Mouse (Mus musculus): ENCODE measurements around the gene Btaf1. TPM values are rescaled to one million over a fixed set of nuclear protein-coding genes. Genes with fewer than 3 reads are reported as not detected.
A peak's percentile ranks its signal among the peaks of the same experiment; 100 is the strongest.

The Btaf1 gene
- total and polyA plus RNA-seq, 3 experiments = 2.7 to 13.5 (median 12.4) TPM

- Histone ChIP-seq H3K79me2 (replicated peaks; ENCODE audit: control insufficient read depth, insufficient read depth, low read length) (no peaks in the 10 kb centered on the region), H3K27me3 (ENCODE audit: control insufficient read depth, insufficient read depth, low read length) (no peaks in the 10 kb centered on the region), H3K27ac (no peak overlapping the region), H3K9ac (ENCODE audit: low read depth, low read length) (no peak overlapping the region), H3K4me3 (no peak overlapping the region), H3K36me3 (ENCODE audit: control insufficient read depth, insufficient read depth, low read length) (no peaks in the 10 kb centered on the region), H3K4me1 (ENCODE audit: control insufficient read depth, insufficient read depth, low read length) (no peaks in the 10 kb centered on the region)
- TF ChIP-seq EP300 (IDR thresholded peaks at IDR 0.05; ENCODE audit: insufficient read depth, low read depth, low read length) (no peak), POLR2A (IDR thresholded peaks at IDR 0.05; ENCODE audit: insufficient read depth, low read depth, low read length) (no peak), CTCF (IDR thresholded peaks at IDR 0.05) (no peak)
- DNase-seq = no peak
- WGBS = 83% methylated on average over 1 of the region's 1 CpGs
- intact Hi-C loops (cut with DNase I) = no loop called here
Observed at GRCm38 (mm10) chr19:36916876-36917389, 8.9 kb upstream of the Btaf1 start.

GRCm38 (mm10) chr19:36918441-36919301, 7.2 kb upstream of the Btaf1 start:
- H3K27me3 ChIP-seq (ENCODE audit: control insufficient read depth, insufficient read depth, low read length) = no peaks in the 10 kb centered on the region
- TF ChIP-seq CTCF (IDR thresholded peaks at IDR 0.05) = peak; percentile 67
- TF ChIP-seq EP300 (IDR thresholded peaks at IDR 0.05; ENCODE audit: insufficient read depth, low read depth, low read length) = no peak
- TF ChIP-seq POLR2A (IDR thresholded peaks at IDR 0.05; ENCODE audit: insufficient read depth, low read depth, low read length) = peak; percentile 53
- H3K79me2 ChIP-seq (replicated peaks; ENCODE audit: control insufficient read depth, insufficient read depth, low read length) = no peaks in the 10 kb centered on the region
- H3K4me3 ChIP-seq = peak overlapping the region; percentile 89
- intact Hi-C loops (cut with DNase I) = loop anchor here (2.0 kb wide), 1 partner anchor 22 kb away; no protein-coding TSS in a partner anchor
- WGBS = under 1% methylated on average over 84 of the region's 85 CpGs
- H3K36me3 ChIP-seq (ENCODE audit: control insufficient read depth, insufficient read depth, low read length) = no peaks in the 10 kb centered on the region
- H3K9ac ChIP-seq (ENCODE audit: low read depth, low read length) = peak overlapping the region; percentile 93
- DNase-seq = peak; percentile 85 to 86
- no peaks in the 10 kb centered on the region for H3K4me1 ChIP-seq (ENCODE audit: control insufficient read depth, insufficient read depth, low read length)
- peak overlapping the region; percentile 73 for H3K27ac ChIP-seq

- Histone ChIP-seq H3K27ac (peak within 1 kb of the TSS; percentile 73), H3K4me3 (peak within 1 kb of the TSS; percentile 89), H3K36me3 (ENCODE audit: control insufficient read depth, insufficient read depth, low read length) (no peaks in the 10 kb centered on the region), H3K4me1 (ENCODE audit: control insufficient read depth, insufficient read depth, low read length) (no peaks in the 10 kb centered on the region), H3K9ac (ENCODE audit: low read depth, low read length) (peak within 1 kb of the TSS; percentile 93), H3K27me3 (ENCODE audit: control insufficient read depth, insufficient read depth, low read length) (no peaks in the 10 kb centered on the region), H3K79me2 (replicated peaks; ENCODE audit: control insufficient read depth, insufficient read depth, low read length) (no peaks in the 10 kb centered on the region)
- intact Hi-C loops (cut with DNase I) = loop anchor here (2.0 kb wide), 1 partner anchor 23 kb away; no protein-coding TSS in a partner anchor
- no peak for TF ChIP-seq EP300 (IDR thresholded peaks at IDR 0.05; ENCODE audit: insufficient read depth, low read depth, low read length)
- TF ChIP-seq POLR2A (IDR thresholded peaks at IDR 0.05; ENCODE audit: insufficient read depth, low read depth, low read length) = no peak
- TF ChIP-seq CTCF (IDR thresholded peaks at IDR 0.05) = no peak
- no peak for DNase-seq
- 16% methylated on average over 12 of the region's 12 CpGs for whole genome bisulfite sequencing
Observed at GRCm38 (mm10) chr19:36919466-36919865, 6.4 kb upstream of the Btaf1 start, which contains the start of gene Fgfbp3. Gene Fgfbp3 (minus strand): TSS chr19:36919615.

- H3K27ac ChIP-seq = no peak overlapping the region
- no peaks in the 10 kb centered on the region for H3K79me2 ChIP-seq (replicated peaks; ENCODE audit: control insufficient read depth, insufficient read depth, low read length)
- H3K36me3 ChIP-seq (ENCODE audit: control insufficient read depth, insufficient read depth, low read length) = peaks cover 3% of the 10 kb centered on the region
- intact Hi-C loops (cut with DNase I) = loop anchor here (1.0 to 10.0 kb wide), 2 partner anchors 106 to 317 kb away; no protein-coding TSS in a partner anchor
- peaks cover 1% of the 10 kb centered on the region; the same call in 1 of the 2 replicates for H3K4me1 ChIP-seq (ENCODE audit: control insufficient read depth, insufficient read depth, low read length)
- H3K27me3 ChIP-seq (ENCODE audit: control insufficient read depth, insufficient read depth, low read length) = no peaks in the 10 kb centered on the region
- 16% methylated on average over 2 of the region's 2 CpGs for WGBS
- DNase-seq = no peak
- H3K9ac ChIP-seq (ENCODE audit: low read depth, low read length) = no peak overlapping the region
- H3K4me3 ChIP-seq = no peak overlapping the region
- TF ChIP-seq CTCF (IDR thresholded peaks at IDR 0.05) (peak; percentile 72), EP300 (IDR thresholded peaks at IDR 0.05; ENCODE audit: insufficient read depth, low read depth, low read length) (no peak), POLR2A (IDR thresholded peaks at IDR 0.05; ENCODE audit: insufficient read depth, low read depth, low read length) (no peak)
Observed at GRCm38 (mm10) chr19:36922015-36922414, 3.9 kb upstream of the Btaf1 start.

GRCm38 (mm10) chr19:36922936-36923335, 2.9 kb upstream of the Btaf1 start:
- Histone ChIP-seq H3K36me3 (ENCODE audit: control insufficient read depth, insufficient read depth, low read length) (peaks cover 8% of the 10 kb centered on the region), H3K79me2 (replicated peaks; ENCODE audit: control insufficient read depth, insufficient read depth, low read length) (no peaks in the 10 kb centered on the region), H3K27ac (no peak overlapping the region), H3K9ac (ENCODE audit: low read depth, low read length) (no peak overlapping the region), H3K4me3 (no peak overlapping the region), H3K27me3 (ENCODE audit: control insufficient read depth, insufficient read depth, low read length) (no peaks in the 10 kb centered on the region), H3K4me1 (ENCODE audit: control insufficient read depth, insufficient read depth, low read length) (peaks cover 2% of the 10 kb centered on the region; the same call in 1 of the 2 replicates)
- 58% methylated on average over 3 of the region's 3 CpGs for WGBS
- no peak for TF ChIP-seq CTCF (IDR thresholded peaks at IDR 0.05)
- no peak for TF ChIP-seq POLR2A (IDR thresholded peaks at IDR 0.05; ENCODE audit: insufficient read depth, low read depth, low read length)
- no peak for TF ChIP-seq EP300 (IDR thresholded peaks at IDR 0.05; ENCODE audit: insufficient read depth, low read depth, low read length)
- no peak for DNase-seq
- intact Hi-C loops (cut with DNase I) = loop anchor here (1.0 to 10.0 kb wide), 2 partner anchors 107 to 318 kb away; no protein-coding TSS in a partner anchor
